Mouse (Mus musculus): ENCODE measurements around the gene Plxnb2. TPM values are rescaled to one million over a fixed set of nuclear protein-coding genes. Genes with fewer than 3 reads are reported as not detected.

Gene Plxnb2
- polyA plus RNA-seq, 1 experiment from 2014 or later: 158 TPM

GRCm38 (mm10) chr15:89177121-89177520 lies 3.5 kb downstream of the Plxnb2 start:
- peak; percentile 4; the same call in 1 of the 2 replicates for ATAC-seq (ENCODE audit: low read depth)
- H3K4me2 ChIP-seq (ENCODE audit: low read depth, low read length): peak overlapping the region; percentile 62
- H3K4me3 ChIP-seq (ENCODE audit: low read depth, low read length): no peak overlapping the region
- no peak for DNase-seq (ENCODE audit: low spot score)
- no peaks in the 10 kb centered on the region for H3K36me3 ChIP-seq (ENCODE audit: control insufficient read depth, insufficient read depth, low read length)
- peak overlapping the region; percentile 30 for H3K27ac ChIP-seq (replicated peaks; ENCODE audit: low read depth, low read length)
- WGBS: 32% methylated on average over 4 of the region's 5 CpGs
- no peaks in the 10 kb centered on the region for H3K27me3 ChIP-seq (replicated peaks; ENCODE audit: control insufficient read depth, insufficient read depth, low read length)
- H3K9me3 ChIP-seq (ENCODE audit: control insufficient read depth, low read length): no peaks in the 10 kb centered on the region
- 0 out of 2 replicates have a peak overlapping the region, but pooled peaks have one; percentile 32 for H3K9ac ChIP-seq (ENCODE audit: low read depth, low read length)
- peaks cover 70% of the 10 kb centered on the region for H3K4me1 ChIP-seq (ENCODE audit: control insufficient read depth, insufficient read depth, low read length)

GRCm38 (mm10) chr15:89175411-89176155 lies 5.0 kb downstream of the Plxnb2 start:
- Histone ChIP-seq H3K4me2 (ENCODE audit: low read depth, low read length) (no peak overlapping the region), H3K36me3 (ENCODE audit: control insufficient read depth, insufficient read depth, low read length) (no peaks in the 10 kb centered on the region), H3K9ac (ENCODE audit: low read depth, low read length) (no peak overlapping the region), H3K4me3 (ENCODE audit: low read depth, low read length) (no peak overlapping the region), H3K4me1 (ENCODE audit: control insufficient read depth, insufficient read depth, low read length) (peaks cover 72% of the 10 kb centered on the region), H3K9me3 (ENCODE audit: control insufficient read depth, low read length) (no peaks in the 10 kb centered on the region), H3K27ac (replicated peaks; ENCODE audit: low read depth, low read length) (peak overlapping the region; percentile 73; the same call in 1 of the 2 replicates), H3K27me3 (replicated peaks; ENCODE audit: control insufficient read depth, insufficient read depth, low read length) (no peaks in the 10 kb centered on the region)
- 72% methylated on average over 13 of the region's 13 CpGs for WGBS
- ATAC-seq (ENCODE audit: low read depth) (no peak), DNase-seq (ENCODE audit: low spot score) (no peak)

GRCm38 (mm10) chr15:89174889-89175339 lies 5.7 kb downstream of the Plxnb2 start:
- Histone ChIP-seq H3K4me2 (ENCODE audit: low read depth, low read length) (peak overlapping the region; percentile 100; the same call in 1 of the 2 replicates), H3K9ac (ENCODE audit: low read depth, low read length) (no peak overlapping the region), H3K4me3 (ENCODE audit: low read depth, low read length) (no peak overlapping the region), H3K27ac (replicated peaks; ENCODE audit: low read depth, low read length) (peak overlapping the region; percentile 73; the same call in 1 of the 2 replicates), H3K27me3 (replicated peaks; ENCODE audit: control insufficient read depth, insufficient read depth, low read length) (no peaks in the 10 kb centered on the region), H3K36me3 (ENCODE audit: control insufficient read depth, insufficient read depth, low read length) (no peaks in the 10 kb centered on the region), H3K4me1 (ENCODE audit: control insufficient read depth, insufficient read depth, low read length) (peaks cover 78% of the 10 kb centered on the region), H3K9me3 (ENCODE audit: control insufficient read depth, low read length) (no peaks in the 10 kb centered on the region)
- 55% methylated on average over 11 of the region's 11 CpGs for WGBS
- ATAC-seq (ENCODE audit: low read depth) (no peak), DNase-seq (ENCODE audit: low spot score) (no peak)

GRCm38 (mm10) chr15:89173906-89174214 lies 6.7 kb downstream of the Plxnb2 start:
- Histone ChIP-seq H3K4me2 (ENCODE audit: low read depth, low read length) (peak overlapping the region; percentile 100), H3K36me3 (ENCODE audit: control insufficient read depth, insufficient read depth, low read length) (0 out of 2 replicates have a peak, but pooled peaks cover 3% of the 10 kb centered on the region), H3K27me3 (replicated peaks; ENCODE audit: control insufficient read depth, insufficient read depth, low read length) (no peaks in the 10 kb centered on the region), H3K4me3 (ENCODE audit: low read depth, low read length) (peak overlapping the region; percentile 58), H3K27ac (replicated peaks; ENCODE audit: low read depth, low read length) (peak overlapping the region; percentile 73), H3K4me1 (ENCODE audit: control insufficient read depth, insufficient read depth, low read length) (peaks cover 83% of the 10 kb centered on the region), H3K9ac (ENCODE audit: low read depth, low read length) (peak overlapping the region; percentile 76), H3K9me3 (ENCODE audit: control insufficient read depth, low read length) (no peaks in the 10 kb centered on the region)
- ATAC-seq (ENCODE audit: low read depth) (peak; percentile 3; the same call in 1 of the 2 replicates), DNase-seq (ENCODE audit: low spot score) (no peak)
- WGBS: 2% methylated on average over 9 of the region's 15 CpGs

- DNase-seq (ENCODE audit: low spot score) (peak; percentile 78), ATAC-seq (ENCODE audit: low read depth) (peak; percentile 7)
- under 1% methylated on average over 40 of the region's 65 CpGs for WGBS
Measured at GRCm38 (mm10) chr15:89173024-89173905, 7.3 kb downstream of the Plxnb2 start.

GRCm38 (mm10) chr15:89172276-89172935 lies 8.2 kb downstream of the Plxnb2 start:
- H3K4me1 ChIP-seq (ENCODE audit: control insufficient read depth, insufficient read depth, low read length): peaks cover 70% of the 10 kb centered on the region
- H3K4me3 ChIP-seq (ENCODE audit: low read depth, low read length): peak overlapping the region; percentile 58
- no peaks in the 10 kb centered on the region for H3K27me3 ChIP-seq (replicated peaks; ENCODE audit: control insufficient read depth, insufficient read depth, low read length)
- peak overlapping the region; percentile 100 for H3K4me2 ChIP-seq (ENCODE audit: low read depth, low read length)
- DNase-seq (ENCODE audit: low spot score): no peak
- 29% methylated on average over 17 of the region's 17 CpGs for WGBS
- peaks cover 17% of the 10 kb centered on the region for H3K36me3 ChIP-seq (ENCODE audit: control insufficient read depth, insufficient read depth, low read length)
- peak overlapping the region; percentile 76 for H3K9ac ChIP-seq (ENCODE audit: low read depth, low read length)
- H3K27ac ChIP-seq (replicated peaks; ENCODE audit: low read depth, low read length): peak overlapping the region; percentile 73
- H3K9me3 ChIP-seq (ENCODE audit: control insufficient read depth, low read length): no peaks in the 10 kb centered on the region
- no peak for ATAC-seq (ENCODE audit: low read depth)

More at GRCm38 (mm10) chr15:89173024-89173905, 7.3 kb downstream of the Plxnb2 start:
- H3K36me3 ChIP-seq (ENCODE audit: control insufficient read depth, insufficient read depth, low read length): peaks cover 8% of the 10 kb centered on the region
- H3K27me3 ChIP-seq (replicated peaks; ENCODE audit: control insufficient read depth, insufficient read depth, low read length): no peaks in the 10 kb centered on the region
- peaks cover 79% of the 10 kb centered on the region for H3K4me1 ChIP-seq (ENCODE audit: control insufficient read depth, insufficient read depth, low read length)
- H3K9me3 ChIP-seq (ENCODE audit: control insufficient read depth, low read length): no peaks in the 10 kb centered on the region
- H3K9ac ChIP-seq (ENCODE audit: low read depth, low read length): peak overlapping the region; percentile 76
- peak overlapping the region; percentile 100 for H3K4me2 ChIP-seq (ENCODE audit: low read depth, low read length)
- H3K27ac ChIP-seq (replicated peaks; ENCODE audit: low read depth, low read length): peak overlapping the region; percentile 73
- H3K4me3 ChIP-seq (ENCODE audit: low read depth, low read length): peak overlapping the region; percentile 58

- peaks cover 25% of the 10 kb centered on the region for H3K36me3 ChIP-seq (ENCODE audit: control insufficient read depth, insufficient read depth, low read length)
- H3K4me1 ChIP-seq (ENCODE audit: control insufficient read depth, insufficient read depth, low read length): peaks cover 62% of the 10 kb centered on the region
- WGBS: 87% methylated on average over 5 of the region's 5 CpGs
- H3K9ac ChIP-seq (ENCODE audit: low read depth, low read length): no peak overlapping the region
- ATAC-seq (ENCODE audit: low read depth): no peak
- no peak overlapping the region for H3K27ac ChIP-seq (replicated peaks; ENCODE audit: low read depth, low read length)
- H3K4me2 ChIP-seq (ENCODE audit: low read depth, low read length): no peak overlapping the region; the same call in 1 of the 2 replicates
- DNase-seq (ENCODE audit: low spot score): no peak
- H3K27me3 ChIP-seq (replicated peaks; ENCODE audit: control insufficient read depth, insufficient read depth, low read length): no peaks in the 10 kb centered on the region
- H3K4me3 ChIP-seq (ENCODE audit: low read depth, low read length): no peak overlapping the region
- no peaks in the 10 kb centered on the region for H3K9me3 ChIP-seq (ENCODE audit: control insufficient read depth, low read length)
Measured at GRCm38 (mm10) chr15:89171526-89172051, 9.0 kb downstream of the Plxnb2 start.

GRCm38 (mm10) chr15:89170102-89170501 lies 10.5 kb downstream of the Plxnb2 start:
- Histone ChIP-seq H3K36me3 (ENCODE audit: control insufficient read depth, insufficient read depth, low read length) (peaks cover 40% of the 10 kb centered on the region), H3K4me2 (ENCODE audit: low read depth, low read length) (peak overlapping the region; percentile 37; the same call in 1 of the 2 replicates), H3K27me3 (replicated peaks; ENCODE audit: control insufficient read depth, insufficient read depth, low read length) (no peaks in the 10 kb centered on the region), H3K4me3 (ENCODE audit: low read depth, low read length) (no peak overlapping the region), H3K9me3 (ENCODE audit: control insufficient read depth, low read length) (no peaks in the 10 kb centered on the region), H3K4me1 (ENCODE audit: control insufficient read depth, insufficient read depth, low read length) (peaks cover 53% of the 10 kb centered on the region), H3K27ac (replicated peaks; ENCODE audit: low read depth, low read length) (peak overlapping the region; percentile 59), H3K9ac (ENCODE audit: low read depth, low read length) (no peak overlapping the region)
- no peak for DNase-seq (ENCODE audit: low spot score)
- WGBS: 42% methylated on average over 3 of the region's 3 CpGs
- no peak for ATAC-seq (ENCODE audit: low read depth)

All from embryonic facial prominence, embryonic 14.5 days (tissue).